In the genomic region with DNA sequence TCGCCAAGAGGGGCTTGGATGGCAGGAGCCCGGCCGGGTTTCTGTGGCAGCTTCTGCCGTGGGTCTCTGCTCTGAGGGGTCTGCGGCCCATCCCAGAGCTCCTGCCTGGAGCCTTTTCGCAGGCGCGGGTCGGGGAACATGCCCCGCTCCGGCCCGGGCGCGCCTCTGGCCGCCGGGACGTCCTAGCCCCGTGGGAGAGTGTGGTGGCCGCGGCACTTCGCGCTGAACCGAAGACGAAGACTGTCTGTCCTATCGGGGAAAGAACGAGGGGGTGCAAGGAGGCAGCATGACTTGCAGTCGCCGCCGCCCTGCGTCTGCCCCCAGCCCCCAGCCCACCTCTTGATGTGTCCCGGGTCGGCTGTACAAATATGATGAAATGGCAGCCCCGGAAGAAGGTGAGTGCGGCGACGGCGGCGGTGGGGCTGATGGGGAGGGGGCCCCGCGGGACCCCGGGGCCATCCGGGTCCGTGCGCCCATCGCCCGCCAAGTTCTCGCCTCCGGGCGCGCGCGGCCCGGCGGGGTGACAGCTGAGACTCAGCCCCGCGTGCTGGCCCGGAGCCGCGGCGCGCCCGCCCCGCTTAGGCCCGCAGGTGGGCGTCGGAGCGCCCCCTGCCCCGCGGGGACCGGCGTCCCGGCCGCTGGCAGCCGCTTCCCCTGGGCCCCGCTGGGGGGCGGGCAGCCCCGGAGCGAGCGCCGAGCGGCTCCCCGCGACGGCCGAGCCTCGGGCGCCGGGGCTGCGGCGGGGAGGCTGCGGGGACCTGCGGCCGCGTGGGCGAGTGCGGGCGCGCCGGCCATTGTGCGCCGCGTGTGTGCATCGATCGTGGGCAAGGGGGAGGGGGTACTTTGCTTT, we compare ENCODE assay signal across 8 mouse cellular contexts.
DNase-seq lines count a peak whose midpoint lies in the region; ATAC-seq and TF ChIP-seq lines count a peak whose summit lies in the region.

No protein-coding gene starts in this region.

- peak; percentile 30 for DNase-seq in ES-CJ7 (ENCODE audit: low read depth, low spot score)
- DNase-seq in adrenal gland, postnatal 25 days = peak; percentile 56
- DNase-seq in forebrain, embryonic 10.5 days (ENCODE audit: extremely low spot score, low spot score) = peak; percentile 48
- DNase-seq in heart, postnatal 0 days (ENCODE audit: low spot score) = peak; percentile 16
- peak; percentile 16 to 65 for DNase-seq in kidney, postnatal 36 days
- peak; percentile 48 for DNase-seq in lung, postnatal 36 days
- DNase-seq in right cerebral cortex, adult 2 months (ENCODE audit: low spot score in 2 of 2) = peak; percentile 12 to 28

- peak overlapping the region; percentile 72 for H3K4me3 ChIP-seq in forebrain, embryonic 10.5 days
- H3K4me3 ChIP-seq in heart, postnatal 0 days (ENCODE audit: low read depth, low read length) = peak overlapping the region; percentile 70

- no peak for TF ChIP-seq EP300 in heart, postnatal 0 days (IDR thresholded peaks at IDR 0.05; ENCODE audit: low read depth)

- peak overlapping the region; percentile 84 for H3K27ac ChIP-seq in forebrain, embryonic 10.5 days
- H3K27ac ChIP-seq in heart, postnatal 0 days (ENCODE audit: low read depth) = peak overlapping the region; percentile 94

- TF ChIP-seq CTCF in heart, postnatal 0 days (IDR thresholded peaks at IDR 0.05; ENCODE audit: low read depth) = no peak

- peaks cover 5% of the 10 kb centered on the region; the same call in 1 of the 2 replicates for H3K36me3 ChIP-seq in forebrain, embryonic 10.5 days (replicated peaks)
- no peaks in the 10 kb centered on the region for H3K36me3 ChIP-seq in heart, postnatal 0 days (replicated peaks; ENCODE audit: control insufficient read depth, insufficient read depth, low read length)

- WGBS in forebrain, embryonic 10.5 days = 2% methylated on average over 104 of the region's 104 CpGs
- under 1% methylated on average over 86 of the region's 104 CpGs for WGBS in heart, postnatal 0 days

- H3K9ac ChIP-seq in heart, postnatal 0 days (replicated peaks; ENCODE audit: low read depth, low read length) = peak overlapping the region; percentile 87

- H3K27me3 ChIP-seq in forebrain, embryonic 10.5 days (ENCODE audit: poor library complexity, severe bottlenecking) = peaks cover 34% of the 10 kb centered on the region
- no peaks in the 10 kb centered on the region; the same call in 1 of the 2 replicates for H3K27me3 ChIP-seq in heart, postnatal 0 days (ENCODE audit: control insufficient read depth, insufficient read depth, low read length)

- ATAC-seq in heart, postnatal 0 days (ENCODE audit: insufficient read depth, low read depth) = peak; percentile 62
- no peak for ATAC-seq in erythroid progenitor cell, adult 5-6 weeks (replicated peaks; ENCODE audit: low FRiP score, poor library complexity, severe bottlenecking)

- H3K4me2 ChIP-seq in heart, postnatal 0 days (ENCODE audit: low read depth, low read length) = peak overlapping the region; percentile 90

- peaks cover 5% of the 10 kb centered on the region for H3K9me3 ChIP-seq in forebrain, embryonic 10.5 days
- no peaks in the 10 kb centered on the region for H3K9me3 ChIP-seq in heart, postnatal 0 days (replicated peaks; ENCODE audit: control insufficient read depth, low read length)

- peaks cover 27% of the 10 kb centered on the region for H3K4me1 ChIP-seq in forebrain, embryonic 10.5 days
- H3K4me1 ChIP-seq in heart, postnatal 0 days (ENCODE audit: control insufficient read depth, insufficient read depth) = peaks cover 6% of the 10 kb centered on the region; the same call in 1 of the 2 replicates
